Mouse (Mus musculus) left cerebral cortex, postnatal 36 days (tissue): ENCODE measurements around the gene Aqp3. TPM values are rescaled to one million over a fixed set of nuclear protein-coding genes. Genes with fewer than 3 reads are reported as not detected.

Experiments used
- DNase-seq, 2 experiments: peaks; one replicate each; pipeline ENCODE4 v3.0.0; 2021 to 2022; ENCODE audit warnings: low spot score in 2 of 2, mixed read lengths in 1 of 2
- intact Hi-C: fragments of 180-260 bp; cut with DNase I; formaldehyde crosslinking; loops from one replicate; pipeline ENCODE4 v1.15.1; 2025
- total RNA-seq, 2 experiments: library from RNA; stranded (reverse); gene quantifications; 2 replicates each; pipeline ENCODE4 v1.2.3; 2021

The Aqp3 gene
- total RNA-seq, 2 experiments from 2014 or later = not detected

DNA sequence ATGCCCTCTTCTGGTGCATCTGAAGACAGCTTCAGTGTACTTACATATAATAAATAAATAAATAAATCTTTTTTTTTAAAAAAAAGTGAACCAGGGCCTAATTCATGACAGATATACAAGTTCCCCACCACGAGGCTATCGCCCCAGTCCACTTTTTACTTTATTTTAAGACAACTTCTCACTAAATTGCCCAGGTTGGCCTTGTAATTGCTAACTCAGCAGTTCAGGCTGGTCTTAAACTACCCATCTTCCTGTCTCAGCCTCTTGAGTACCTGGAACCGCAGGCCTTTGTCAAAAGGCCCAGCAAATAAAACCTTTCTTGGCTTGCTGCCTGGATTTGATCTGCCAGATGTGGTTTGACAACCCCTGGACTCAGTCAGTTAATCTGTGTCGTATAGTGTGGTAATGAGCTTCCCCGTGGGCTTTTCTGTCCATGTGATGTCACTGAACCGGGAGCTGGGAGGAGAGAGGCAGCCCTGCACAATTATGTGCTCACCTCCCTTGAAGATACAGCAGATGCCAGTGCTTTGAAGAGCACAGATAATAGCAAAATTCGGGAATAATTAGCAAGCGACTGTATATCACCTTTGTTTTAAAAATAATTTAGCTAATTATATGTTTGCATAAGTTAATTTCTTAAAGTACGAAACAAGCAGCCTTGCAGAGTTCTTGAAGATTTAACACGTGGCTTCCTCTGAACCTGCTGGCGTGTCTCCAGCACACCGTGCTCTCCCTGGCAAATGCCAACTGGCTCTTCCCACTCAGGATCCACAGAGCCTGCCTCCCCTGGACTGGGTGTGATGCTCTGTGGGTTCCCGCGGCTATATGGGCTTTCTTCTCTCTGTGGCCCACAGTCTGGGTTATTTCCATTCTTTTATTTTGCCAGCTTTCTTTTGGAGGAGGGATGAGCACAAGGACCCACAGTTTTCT lies 26.2 kb downstream of the Aqp3 start:
- intact Hi-C loops = no loop called here
- no peak for DNase-seq

DNA sequence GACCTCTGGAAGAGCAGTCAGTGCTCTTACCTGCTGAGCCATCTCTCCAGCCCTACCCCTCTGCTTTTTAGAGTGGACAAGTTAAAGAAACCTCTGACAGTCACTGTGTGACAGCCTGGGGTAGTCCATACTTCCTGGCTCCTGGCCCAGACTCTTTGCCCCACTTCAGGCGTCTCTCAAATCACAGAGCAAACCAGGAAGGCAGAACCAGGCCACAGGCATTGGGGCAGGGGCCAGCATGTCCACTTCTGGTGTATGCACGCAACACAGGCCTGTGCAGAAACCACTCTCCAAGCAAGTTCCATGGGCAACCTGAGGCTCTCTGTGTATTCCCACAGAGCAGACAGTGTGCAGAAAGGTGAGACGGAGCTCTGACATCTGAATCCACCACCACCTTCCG lies 32.8 kb downstream of the Aqp3 start:
- DNase-seq = no peak
- intact Hi-C loops = no loop called here

DNA sequence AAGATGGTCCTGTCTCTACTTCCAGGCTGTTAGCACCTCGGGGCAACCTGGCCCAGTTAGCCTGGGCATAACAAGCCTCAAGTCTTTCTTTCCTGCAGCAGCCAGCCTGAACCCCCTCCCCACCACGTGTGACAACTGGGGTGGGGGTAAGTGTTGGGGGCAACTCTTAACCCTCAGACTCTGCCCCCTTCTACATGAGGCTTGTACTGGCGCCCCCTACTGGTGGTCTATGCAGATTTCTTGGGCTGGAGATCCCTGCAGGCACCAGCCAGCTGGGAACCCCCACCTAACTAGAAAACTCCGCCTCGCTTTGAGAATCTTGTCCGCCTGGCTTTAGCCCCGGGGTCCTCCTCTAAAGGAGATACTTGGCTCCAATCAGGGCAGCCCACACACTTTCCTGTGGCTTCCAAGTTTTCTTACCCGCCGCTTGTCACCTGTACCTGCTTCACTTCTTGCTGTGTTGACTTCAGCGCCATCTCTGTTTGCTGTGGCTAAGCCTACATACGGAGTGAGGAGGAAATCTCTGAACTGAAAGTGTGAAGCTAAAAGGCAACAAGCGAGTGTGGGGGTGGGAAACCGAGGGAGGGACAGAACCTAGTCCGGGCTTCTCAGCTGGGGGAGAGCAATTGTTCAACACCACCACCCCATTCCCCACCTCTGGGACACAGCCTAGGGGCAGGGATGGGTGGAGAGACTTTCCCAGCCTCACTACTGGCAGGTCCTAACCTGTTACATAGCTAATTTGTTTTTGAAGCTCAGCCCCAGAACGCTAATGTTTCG lies 33.9 kb downstream of the Aqp3 start:
- no peak for DNase-seq
- intact Hi-C loops = no loop called here

DNA sequence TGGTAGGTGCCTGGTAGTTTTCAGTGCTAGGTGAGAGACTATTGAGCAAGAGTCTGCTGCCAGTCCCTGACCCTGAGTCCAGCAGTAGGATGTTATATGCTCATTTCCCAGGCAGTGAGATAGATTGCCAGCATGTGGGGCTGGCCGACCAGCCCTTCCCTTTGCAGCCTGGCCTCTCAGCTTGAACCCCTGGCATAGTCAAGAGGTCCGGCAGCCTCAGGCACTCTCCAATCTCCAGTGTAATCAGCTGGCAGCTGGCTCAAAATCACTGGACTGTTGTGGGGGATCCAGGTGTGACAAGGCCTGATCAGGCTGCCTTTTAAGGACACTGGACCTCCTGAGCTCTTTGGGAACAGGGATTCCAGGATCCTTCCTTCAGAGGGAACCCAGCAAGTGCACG lies 34.6 kb downstream of the Aqp3 start:
- no peak for DNase-seq
- intact Hi-C loops = no loop called here

DNA sequence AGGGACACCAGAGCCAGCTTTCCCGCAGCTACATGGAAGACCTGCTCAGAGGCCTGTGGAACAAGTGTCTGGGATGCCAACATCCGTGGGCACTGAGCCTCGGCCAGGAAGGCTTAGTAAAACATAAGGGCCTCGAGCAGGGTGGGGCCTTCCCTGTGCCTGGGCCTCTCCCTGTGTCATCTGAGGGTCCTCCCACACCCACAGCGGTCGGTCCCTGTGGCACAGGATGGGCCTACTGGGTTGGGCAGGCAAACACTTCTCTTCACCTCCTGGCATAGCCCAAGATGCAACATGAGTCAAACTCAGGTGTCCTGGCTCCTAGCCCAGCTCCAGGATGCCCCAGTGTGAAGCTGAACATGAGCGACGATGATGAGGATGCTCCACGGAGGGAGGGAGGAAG lies 40.6 kb downstream of the Aqp3 start:
- no peak for DNase-seq
- intact Hi-C loops = no loop called here

DNA sequence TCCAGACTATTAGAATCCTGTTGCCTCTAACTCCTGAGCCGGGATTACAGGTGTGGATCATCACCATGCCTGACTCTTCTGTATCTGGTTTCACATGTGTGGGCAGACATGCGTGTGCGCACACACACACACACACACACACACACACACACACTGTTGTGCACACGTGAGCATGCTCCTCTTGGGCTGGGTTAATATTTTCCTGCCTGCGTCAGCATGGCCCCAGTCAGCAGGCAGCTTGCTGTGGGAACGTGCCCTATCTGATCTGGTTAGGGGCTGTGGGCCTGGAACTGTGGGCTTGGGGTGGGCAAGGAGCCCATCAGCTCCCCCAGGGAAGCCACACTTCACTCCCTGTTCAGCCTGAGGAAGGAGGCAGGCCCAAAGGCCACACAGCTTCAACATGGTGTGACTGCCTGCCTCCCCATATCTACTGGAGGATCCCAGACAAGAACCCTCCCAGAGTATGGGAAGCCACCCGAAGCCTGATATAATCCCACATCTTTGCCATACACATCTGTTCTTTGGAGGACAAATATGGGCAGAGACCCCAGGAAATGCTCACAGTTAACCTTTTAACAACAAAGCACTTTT lies 41.1 kb downstream of the Aqp3 start:
- DNase-seq = no peak
- intact Hi-C loops = no loop called here

DNA sequence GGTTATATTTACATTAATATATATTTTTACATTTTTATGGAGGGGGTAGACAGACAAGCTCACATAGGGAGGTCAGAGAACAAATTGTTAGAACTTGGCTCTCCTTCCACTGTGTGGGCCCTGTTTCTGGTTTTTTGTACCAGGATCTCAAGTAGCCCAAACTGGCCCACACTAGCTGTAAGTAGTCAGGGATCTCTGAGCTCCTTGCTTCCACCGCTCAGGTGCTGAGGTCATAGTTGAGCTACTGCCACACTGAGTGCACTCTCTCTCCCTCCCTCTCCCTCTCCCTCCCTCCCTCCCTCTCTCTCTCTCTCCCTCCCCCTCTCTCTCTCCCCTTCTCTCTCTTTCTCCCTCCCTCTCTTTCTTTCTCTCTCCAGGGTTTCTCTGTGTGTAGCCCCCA lies 41.7 kb downstream of the Aqp3 start:
- intact Hi-C loops = no loop called here
- DNase-seq = no peak

DNA sequence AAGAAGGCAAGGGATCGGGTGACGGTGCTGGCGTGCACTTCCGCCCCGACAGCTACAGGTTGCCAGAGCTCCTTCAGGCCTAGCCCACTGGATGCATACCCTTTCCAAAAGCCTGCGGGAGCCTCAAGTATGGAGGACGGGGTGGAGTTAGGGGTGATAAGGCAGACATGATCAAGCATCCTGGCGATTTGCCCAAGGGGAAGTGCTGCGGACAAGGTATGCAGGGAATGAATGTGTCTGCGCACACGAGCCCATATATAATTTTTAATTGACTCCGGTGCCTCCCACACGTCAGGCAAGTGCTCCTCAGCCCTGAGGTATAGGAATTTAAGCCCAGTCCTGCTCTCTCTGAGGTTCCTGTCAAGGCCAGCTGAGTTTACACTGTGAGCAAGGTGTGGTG lies 42.9 kb downstream of the Aqp3 start:
- no peak for DNase-seq
- intact Hi-C loops = no loop called here

DNA sequence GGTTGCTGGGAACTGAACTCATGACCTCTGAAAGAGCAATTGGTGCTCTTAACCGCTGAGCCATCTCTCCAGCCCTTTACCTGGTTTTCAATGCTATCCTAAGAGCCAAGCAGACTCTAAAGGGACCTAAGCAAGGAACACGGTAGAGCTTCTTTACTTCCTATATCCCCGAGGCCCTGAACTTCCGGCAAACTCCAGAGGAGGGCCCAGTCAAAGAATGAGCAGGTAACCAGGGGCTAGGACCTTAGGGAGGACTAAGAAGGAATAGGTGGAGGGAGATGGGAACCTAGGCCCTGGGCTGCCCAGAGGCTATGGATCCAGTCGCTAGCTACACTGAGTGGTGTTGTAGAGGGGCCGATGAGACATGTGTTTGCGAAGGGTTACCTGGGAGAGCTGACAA lies 46.2 kb downstream of the Aqp3 start:
- intact Hi-C loops = loop anchor here (5.0 kb wide), 3 partner anchors 116 to 236 kb away; no protein-coding TSS in a partner anchor
- DNase-seq = no peak

DNA sequence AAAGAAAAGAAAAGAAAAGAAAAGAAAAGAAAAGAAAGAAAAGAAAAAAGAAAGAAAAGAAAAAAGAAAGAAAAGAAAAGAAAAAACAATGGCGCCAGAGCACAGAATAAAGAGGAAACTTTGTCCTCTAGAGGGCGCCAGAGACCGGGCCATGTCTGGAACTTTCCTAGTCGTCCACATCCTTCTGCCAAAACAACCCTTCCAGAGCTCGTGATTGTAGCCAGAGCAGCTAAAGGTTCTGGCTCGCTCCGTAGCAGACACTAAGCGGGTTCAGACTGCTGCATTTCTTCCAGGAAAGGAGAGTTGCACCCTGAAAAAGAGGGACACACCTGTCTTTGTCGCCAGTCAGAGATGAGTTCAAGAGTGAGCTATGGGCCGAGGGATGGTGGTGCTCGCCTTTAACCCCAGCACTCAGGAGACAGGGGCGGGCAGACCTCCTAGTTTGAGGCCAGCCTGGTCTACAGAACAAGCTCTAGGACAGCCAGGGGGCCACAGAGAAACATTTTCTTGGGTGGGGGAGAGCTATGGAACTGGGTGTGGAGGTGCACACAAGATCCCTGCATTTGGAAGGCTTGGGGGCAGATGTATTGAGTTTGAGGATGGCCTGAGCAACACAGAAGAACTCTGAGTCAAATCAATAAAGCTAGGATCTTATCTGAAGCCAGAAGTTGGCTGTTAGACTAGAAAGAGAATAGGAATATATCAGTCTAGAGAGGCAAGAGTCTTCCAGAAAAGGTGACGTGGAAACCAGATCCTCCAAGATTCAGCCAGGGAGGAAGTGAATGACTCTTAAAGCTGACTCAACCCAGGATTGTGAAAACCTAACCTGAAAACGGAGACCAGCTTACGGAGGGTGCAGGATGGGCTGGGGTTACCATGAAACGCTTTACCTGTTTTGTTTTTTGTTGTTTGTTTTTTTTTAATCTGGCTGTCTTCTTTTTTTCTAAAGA lies 47.0 kb downstream of the Aqp3 start:
- intact Hi-C loops = loop anchor here (1.0 to 5.0 kb wide), 4 partner anchors 68 to 236 kb away; no protein-coding TSS in a partner anchor
- DNase-seq = peak; percentile 67 to 84

DNA sequence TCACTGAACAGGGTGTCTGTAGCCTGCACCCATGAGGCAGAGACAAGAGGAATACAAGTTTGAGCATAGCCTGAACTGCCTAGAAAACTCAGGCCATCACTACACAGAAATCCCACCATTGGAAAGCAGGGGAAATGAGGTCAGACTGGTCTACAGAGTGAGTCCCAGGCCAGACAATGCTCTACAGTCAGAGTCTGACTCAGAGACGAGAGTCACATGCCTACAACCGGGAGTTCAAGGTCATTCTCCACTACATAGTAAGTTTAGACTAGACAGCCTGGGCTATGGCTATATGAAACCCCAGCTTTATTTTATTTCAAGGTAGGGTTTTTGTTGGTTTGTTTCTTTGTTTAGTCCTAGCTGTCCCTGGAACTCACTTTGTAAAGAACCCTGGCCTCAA lies 49.1 kb downstream of the Aqp3 start:
- intact Hi-C loops = no loop called here
- DNase-seq = no peak

DNA sequence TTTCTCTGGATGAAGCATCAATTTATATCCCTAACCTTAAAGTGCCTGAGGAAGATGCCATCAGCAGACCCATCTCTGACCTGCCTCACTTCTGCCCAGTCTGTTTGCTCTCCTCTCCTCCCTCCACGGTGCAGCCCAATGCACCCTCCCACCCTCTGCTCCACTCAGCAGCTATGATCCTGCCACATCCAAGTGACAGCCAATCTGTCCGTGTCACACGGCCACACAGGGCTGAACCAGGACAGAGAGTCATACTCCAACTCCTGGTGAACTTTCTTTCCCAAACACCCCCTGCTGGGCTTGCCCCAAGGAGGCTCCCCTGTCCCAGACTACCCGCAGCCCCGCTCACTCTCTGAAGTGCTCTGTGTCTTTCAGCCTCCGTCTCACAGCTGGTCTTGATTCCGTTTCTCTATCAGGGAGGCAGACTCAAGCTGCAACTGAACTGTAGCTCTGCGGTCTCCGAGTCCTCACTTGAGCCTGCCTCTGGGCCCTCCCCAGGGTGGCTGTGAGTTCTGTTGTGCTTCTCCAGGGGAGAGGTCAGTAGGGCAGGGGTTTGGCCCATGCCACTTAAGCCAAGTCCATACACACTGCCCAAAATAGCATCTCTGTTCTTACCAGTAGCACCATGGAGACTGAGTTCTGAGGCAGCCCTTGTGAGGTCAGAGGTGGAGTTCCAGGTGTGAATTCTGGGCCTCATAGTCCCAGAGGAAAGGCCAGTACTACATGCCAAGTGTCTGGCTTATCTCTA lies 50.3 kb downstream of the Aqp3 start, which contains the start of gene Aqp7:
Gene Aqp7, minus strand, starts transcription at position 616 of the 748 bp plus-strand sequence.
- intact Hi-C loops = no loop called here
- DNase-seq = no peak

DNA sequence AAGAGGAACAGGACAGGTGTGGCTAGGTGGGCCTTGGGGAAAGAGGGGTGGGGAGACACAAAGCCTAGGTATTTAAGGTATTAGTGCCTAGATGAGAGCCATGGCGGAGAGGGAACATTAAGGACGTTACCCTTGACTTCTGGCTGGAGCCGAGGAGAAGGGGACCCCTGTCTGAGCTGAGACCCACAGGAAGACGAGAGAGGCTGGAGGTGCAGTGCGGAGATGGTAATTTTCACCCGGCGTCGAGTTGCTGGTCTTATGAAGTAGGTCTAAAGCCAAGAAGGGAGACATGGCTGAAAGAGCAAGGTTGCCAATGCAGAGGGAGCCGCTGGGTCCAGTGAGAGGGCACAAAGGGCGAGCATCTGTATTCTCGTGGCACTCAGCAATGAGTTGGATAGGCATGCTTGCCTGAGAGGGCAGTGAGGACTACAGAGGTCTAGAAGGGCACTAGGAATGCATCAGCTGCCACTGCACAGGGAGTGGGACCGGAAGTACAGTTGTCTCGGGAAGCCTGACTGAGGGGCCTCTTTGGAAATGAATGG lies 51.7 kb downstream of the Aqp3 start:
- intact Hi-C loops = no loop called here
- DNase-seq = no peak

DNA sequence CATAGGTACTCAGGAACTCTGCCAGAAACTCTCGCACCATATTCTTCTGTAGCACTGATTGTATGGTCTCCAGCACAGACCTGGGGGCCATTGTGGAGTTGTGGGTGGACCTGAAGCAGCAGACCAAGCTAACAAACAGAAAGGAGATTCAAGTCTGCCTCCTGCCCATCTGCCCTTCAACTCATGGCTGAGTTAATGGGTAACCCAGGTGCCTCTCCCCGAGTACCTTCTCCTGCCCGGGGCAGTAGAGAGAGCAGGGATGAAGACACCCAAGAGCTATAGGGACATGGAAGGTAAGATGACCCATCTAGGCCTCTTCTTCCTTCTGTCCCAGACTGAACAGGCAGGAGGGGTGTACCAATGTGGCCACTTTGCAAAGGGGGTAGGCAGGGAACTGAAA lies 52.7 kb downstream of the Aqp3 start:
- intact Hi-C loops = no loop called here
- DNase-seq = no peak

DNA sequence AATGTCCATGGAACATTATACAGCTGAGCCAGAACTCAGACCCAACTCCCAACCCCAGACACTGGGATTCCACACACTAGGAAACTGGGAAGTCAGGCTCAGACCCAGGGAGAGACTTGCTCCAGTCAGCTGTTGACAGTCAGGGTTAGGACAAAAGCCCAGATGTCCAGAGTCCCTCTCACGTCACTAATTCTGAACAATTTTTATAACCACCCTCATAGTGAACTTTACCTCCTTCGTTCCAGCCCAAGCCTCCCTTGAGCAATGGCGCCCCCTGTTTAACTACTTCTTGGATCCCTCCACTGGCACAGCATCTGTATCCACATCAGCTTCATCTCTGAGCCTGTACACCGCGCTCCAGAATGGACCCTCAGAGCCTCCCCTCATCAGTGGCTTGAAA lies 54.0 kb downstream of the Aqp3 start:
- intact Hi-C loops = no loop called here
- no peak for DNase-seq

DNA sequence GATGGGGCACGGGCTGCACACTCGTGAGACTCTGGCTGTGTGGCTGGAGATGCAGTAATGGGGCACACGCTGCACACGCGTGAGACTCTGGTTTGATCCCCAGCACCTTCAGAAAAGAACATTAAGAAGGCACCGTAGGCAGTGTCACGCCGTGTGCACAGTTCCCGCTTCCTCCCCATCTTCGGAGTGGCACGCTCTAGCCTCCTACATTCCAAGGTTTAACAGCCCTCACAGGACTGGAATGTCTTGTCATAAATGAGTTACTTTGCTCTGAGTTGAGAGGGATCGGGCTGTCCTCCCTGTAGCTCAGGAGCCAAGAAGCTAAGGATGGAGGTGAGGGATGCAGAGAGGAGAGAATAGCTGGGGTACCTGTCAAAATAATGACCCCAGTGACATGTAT lies 55.1 kb downstream of the Aqp3 start:
- intact Hi-C loops = no loop called here
- DNase-seq = no peak
